Mouse (Mus musculus): Measurements from ENCODE around the gene Smyd1.

GRCm38 (mm10) chr6:71226544-71226943 lies 95.5 kb downstream of the Smyd1 start:
- TF ChIP-seq GATA1 (IDR thresholded peaks at IDR 0.05; ENCODE audit: low read length) (no peak), TAL1 (IDR thresholded peaks at IDR 0.05; ENCODE audit: low read length) (no peak)
